Mouse (Mus musculus): ENCODE results near the gene Gm10428.

- TF ChIP-seq POLR2A (IDR thresholded peaks at IDR 0.05; ENCODE audit: low read depth, low read length) (no peak), CTCF (IDR thresholded peaks at IDR 0.05; ENCODE audit: extremely low read depth, insufficient read depth, insufficient read length, insufficient replicate concordance) (no peak)
Measured at GRCm38 (mm10) chr11:62748062-62748461, 4.8 kb upstream of the Gm10428 start.
